Mouse (Mus musculus) left cerebral cortex, postnatal 14 days (tissue): ENCODE data around the gene Gda. TPM values are rescaled to one million over a fixed set of nuclear protein-coding genes. Genes with fewer than 3 reads are reported as not detected.

Source experiments
- DNase-seq, 2 experiments: peaks; one replicate each; pipeline ENCODE4 v3.0.0; 2021 to 2022; ENCODE audit warnings: low spot score in 2 of 2, mixed read lengths in 1 of 2
- intact Hi-C: fragments of 180-260 bp; cut with DNase I; formaldehyde crosslinking; loops from one replicate; pipeline ENCODE4 v1.15.1; 2025
- total RNA-seq, 2 experiments: library from RNA; stranded (reverse); gene quantifications; 2 replicates each; pipeline ENCODE4 v1.2.3; 2021

Gda gene
- total RNA-seq, 2 experiments from 2014 or later = 246 to 253 TPM

GRCm38 (mm10) chr19:21472121-21472780, 994 bp downstream of the Gda start:
- DNase-seq = peak; percentile 85 to 87
- intact Hi-C loops = loop anchor here (5.0 kb wide), 1 partner anchor 90 kb away; no protein-coding TSS in a partner anchor

DNA sequence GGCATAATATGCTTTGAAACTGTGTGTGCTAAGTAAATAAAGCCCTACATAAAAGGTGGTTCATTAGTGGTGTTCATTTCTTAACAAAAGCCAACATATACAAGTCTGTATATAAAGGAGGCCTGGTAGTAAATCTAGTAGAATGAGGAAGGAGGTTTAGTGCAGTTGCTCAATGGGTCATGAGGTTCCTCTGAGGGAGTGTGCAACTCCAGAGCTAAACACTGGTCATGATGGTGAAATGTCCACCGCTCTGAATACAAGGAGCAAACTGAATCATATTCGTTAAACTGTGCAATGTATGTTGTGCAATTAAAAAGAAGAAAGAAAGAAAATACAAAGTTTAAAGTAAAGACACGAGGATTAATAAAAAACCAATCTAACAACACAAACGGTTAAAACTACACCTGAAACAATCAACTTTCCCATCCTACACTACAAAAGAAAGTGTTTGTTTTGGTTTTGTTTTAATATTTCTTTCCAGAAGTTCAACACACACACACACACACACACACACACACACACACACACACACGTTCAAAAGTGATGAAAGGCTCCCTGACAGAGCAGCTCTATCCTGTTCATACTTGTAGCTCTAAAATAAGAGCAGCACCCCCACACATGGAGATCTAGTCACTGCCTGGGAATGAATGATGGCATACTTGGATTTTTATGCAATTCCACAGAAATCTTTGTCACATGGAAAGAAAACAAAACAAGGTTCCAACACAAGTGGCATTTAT, 11.9 kb downstream of the Gda start:
- intact Hi-C loops = no loop called here

GRCm38 (mm10) chr19:21457461-21457860, 15.8 kb downstream of the Gda start:
- intact Hi-C loops = no loop called here
- no peak for DNase-seq

More for the DNA sequence above, 11.9 kb downstream of the Gda start:
- DNase-seq = peak in 1 of 2 experiments; percentile 37

DNA sequence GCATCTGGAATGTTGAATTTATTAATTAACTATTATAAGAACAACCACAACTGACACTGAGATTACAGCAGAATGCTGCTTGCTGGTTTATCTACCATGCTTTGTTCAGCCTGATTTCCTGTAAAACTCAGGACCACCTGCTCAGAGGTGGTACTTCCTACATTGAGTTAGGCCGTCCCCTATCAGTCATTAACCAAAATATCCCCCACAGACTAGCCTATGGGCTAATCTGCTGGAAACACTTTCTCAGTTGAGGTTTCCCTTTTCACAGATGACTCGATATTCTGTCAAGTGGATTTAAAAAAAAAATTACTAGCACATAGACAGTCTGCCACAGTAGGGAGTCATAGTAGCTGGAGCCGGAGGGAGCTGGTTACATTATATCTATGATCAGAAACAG, 31.5 kb downstream of the Gda start:
- intact Hi-C loops = no loop called here
- no peak for DNase-seq

DNA sequence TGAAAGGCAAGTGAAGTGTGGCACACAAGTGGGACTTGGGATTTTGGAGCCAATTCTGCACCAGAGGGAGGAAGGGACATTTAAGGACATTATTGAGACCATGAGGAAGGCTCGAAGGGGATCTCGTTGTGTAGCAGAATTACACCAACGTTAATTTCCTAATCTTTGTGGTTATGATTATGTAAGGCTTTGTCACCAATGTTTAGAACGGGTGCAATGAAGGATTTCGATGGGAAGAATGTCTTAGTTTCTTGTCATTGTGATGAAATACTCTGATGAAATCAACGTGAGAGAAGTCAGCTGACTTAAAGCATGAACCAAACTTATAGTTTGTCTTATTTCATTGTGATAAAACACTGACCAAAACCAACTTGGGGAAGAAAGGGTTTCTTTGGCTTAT, 32.4 kb downstream of the Gda start:
- intact Hi-C loops = no loop called here
- no peak for DNase-seq

DNA sequence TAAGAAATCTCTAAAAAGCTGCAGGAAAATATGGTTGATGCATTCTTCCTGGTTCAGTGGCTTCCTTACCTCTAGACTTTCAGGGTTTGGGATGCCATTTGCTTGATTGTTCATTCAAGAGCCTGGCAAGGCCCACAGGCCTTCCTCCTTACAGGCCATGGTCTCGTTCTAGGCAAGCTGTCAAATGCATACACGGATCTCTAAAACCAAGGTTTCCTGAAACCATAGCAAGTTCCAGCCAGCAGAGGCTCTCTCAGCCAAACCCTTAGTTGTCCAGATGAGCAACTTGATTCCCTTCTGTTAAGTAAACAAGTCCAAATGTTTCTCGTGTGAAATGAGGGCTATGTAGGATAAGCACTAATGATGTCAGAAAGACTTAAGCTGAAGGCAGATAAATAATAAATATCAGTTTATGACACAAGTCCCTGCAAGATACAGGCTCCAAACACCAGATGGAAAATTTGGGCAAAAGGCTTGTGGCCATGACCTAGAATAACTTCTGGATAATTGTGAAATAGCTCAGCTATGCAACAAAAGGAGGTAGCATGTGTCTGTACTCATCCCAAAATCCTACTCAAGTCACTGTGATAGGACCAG, 34.0 kb downstream of the Gda start:
- intact Hi-C loops = no loop called here
- DNase-seq = no peak

DNA sequence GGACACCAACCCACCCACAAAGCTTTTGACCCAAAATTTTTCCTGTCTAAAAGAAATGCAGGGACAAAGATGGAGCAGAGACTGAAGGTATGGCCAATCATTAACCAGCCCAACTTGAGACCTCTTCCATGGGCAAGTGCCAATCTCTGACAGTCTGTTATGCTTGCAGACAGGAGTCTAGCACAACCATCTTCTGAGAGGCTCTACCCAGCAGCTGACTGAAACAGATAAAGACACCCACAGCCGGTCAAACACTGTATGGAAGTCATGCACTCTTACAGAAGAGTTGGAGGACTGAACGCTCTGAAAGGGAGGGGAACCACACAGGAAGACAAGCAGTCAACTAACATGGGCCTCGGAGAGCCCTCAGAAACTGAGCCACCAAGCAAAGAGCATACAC, 36.7 kb downstream of the Gda start:
- intact Hi-C loops = no loop called here
- DNase-seq = no peak

- intact Hi-C loops = no loop called here
- no peak for DNase-seq
Measured at GRCm38 (mm10) chr19:21433348-21433747, 39.9 kb downstream of the Gda start.

- intact Hi-C loops = no loop called here
- DNase-seq = no peak
Measured at GRCm38 (mm10) chr19:21432879-21433278, 40.4 kb downstream of the Gda start.

- intact Hi-C loops = no loop called here
- no peak for DNase-seq
Measured at GRCm38 (mm10) chr19:21432286-21432685, 41.0 kb downstream of the Gda start.

DNA sequence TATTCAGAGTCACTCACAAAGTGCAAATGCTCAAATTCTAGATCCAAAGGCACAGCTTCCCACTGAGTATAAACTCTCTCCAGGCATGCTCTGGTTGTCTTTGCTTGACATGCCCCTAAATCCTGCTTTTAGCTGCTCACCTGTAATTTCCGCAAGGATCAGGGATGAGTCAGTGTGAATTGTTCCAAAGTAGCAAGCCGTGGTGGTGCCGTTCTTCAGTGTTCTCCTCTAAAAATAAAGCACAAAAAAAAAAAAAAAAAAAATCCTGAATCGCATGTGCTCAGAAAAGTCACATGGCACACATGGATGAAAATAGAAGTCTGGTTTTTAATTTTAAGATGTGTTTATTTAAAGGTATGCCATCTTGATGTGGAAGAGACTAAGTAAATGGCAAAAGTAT, 47.9 kb downstream of the Gda start:
- intact Hi-C loops = loop anchor here (5.0 kb wide), 1 partner anchor 102 kb away; no protein-coding TSS in a partner anchor
- DNase-seq = peak; percentile 33 to 48

- intact Hi-C loops = no loop called here
- DNase-seq = no peak
Measured at GRCm38 (mm10) chr19:21423731-21424130, 49.5 kb downstream of the Gda start.

- intact Hi-C loops = no loop called here
- DNase-seq = no peak
Measured at GRCm38 (mm10) chr19:21418418-21418817, 54.8 kb downstream of the Gda start.

DNA sequence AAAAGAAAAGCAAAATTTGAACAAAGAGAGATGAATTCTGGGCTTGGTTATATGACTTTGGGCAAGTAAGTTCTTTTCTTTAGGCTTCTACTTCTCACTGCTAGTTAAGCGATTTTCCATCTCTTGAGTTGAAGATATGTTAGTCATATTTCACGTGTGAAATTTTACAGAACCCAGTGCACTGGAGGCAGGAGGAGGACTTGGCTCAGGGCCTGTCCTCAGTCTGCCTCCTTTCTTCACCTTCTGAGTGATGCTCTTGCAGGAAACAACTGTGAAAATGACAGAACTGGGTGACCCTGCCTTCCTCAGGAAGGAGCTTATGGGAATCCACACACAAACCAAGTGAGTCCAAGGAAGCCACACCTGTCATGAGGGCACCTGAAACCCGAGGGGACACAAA, 57.9 kb downstream of the Gda start:
- no peak for DNase-seq
- intact Hi-C loops = no loop called here

DNA sequence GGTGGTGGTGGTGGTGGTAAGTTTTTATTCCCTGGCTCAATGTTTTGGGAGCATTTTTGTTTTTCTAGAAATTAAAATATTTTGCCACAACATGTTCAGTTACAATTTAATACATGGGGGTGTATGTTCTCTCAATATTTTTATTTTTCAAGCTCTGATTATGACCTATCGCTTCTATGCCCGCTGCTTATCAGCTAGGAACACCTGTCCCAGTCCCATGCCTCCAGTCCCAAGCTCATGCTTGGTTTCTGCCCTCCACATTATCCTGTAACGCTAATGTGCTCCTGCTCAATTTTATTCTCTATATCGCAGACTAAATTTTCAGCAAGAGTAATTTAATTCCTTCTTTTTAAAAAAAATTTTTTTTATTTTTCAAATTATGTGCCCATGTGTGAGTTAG, 64.1 kb downstream of the Gda start:
- intact Hi-C loops = no loop called here

DNA sequence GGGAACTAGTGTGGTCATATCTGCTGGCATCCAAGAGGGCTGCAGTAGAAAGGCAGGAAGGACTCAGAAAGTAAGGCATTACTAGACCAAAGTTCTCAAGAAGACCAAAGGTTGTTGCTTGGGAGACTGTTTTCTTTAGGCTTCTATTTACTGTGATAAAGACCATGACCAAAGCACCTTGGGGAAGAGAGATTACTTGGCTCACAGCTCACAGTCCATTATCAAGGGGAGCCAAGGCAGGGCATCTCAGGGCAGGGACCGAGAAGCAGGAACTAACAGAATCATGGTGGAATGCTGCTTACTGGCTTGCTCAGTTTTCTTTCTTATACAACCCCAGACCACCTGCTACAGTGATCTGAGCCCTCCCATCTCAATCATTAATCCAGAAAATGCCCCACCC, 65.9 kb downstream of the Gda start:
- DNase-seq = no peak
- intact Hi-C loops = no loop called here

More for the DNA sequence above, 64.1 kb downstream of the Gda start:
- DNase-seq = no peak

GRCm38 (mm10) chr19:21397994-21398393, 75.3 kb downstream of the Gda start:
- intact Hi-C loops = no loop called here
- DNase-seq = no peak

DNA sequence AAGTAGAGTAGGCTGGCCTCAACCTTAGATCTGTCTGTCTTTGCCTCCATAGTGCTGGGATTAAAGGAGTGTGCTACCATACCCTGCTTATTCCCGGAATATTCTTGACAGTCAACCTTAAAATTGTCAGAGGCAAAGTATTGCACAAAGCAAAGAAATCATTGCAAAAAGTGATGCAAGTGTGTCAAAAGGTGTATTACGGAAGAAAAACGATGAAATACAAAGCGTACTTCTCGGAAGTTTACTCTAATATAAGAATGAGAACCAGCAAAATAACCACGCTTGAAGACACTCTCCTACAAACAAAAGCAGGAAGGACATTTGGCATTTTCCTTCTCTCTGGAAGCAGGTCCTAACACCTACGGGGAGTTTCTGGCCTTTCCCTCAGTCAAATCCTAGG, 76.9 kb downstream of the Gda start:
- intact Hi-C loops = no loop called here
- no peak for DNase-seq

DNA sequence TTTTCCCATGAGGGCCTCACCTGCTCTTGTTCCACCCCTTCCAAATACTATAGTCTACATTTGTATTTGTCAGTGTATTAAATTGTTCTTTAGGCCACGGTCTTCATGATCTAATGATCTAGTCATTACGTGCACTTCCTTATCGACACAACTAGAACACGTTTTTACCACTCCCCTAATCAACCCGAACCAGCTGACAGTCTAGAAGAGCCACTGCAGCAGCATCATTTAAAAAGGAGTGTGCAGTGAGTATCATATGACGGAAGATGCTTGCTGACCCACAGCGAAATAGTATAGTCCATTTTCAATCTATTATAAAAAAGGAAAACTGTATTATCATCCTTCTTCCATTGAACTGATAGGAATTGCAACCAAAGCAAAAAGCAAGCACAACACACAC, 82.3 kb downstream of the Gda start:
- intact Hi-C loops = no loop called here
- DNase-seq = no peak

GRCm38 (mm10) chr19:21386842-21387241, 86.4 kb downstream of the Gda start:
- intact Hi-C loops = no loop called here
- no peak for DNase-seq

DNA sequence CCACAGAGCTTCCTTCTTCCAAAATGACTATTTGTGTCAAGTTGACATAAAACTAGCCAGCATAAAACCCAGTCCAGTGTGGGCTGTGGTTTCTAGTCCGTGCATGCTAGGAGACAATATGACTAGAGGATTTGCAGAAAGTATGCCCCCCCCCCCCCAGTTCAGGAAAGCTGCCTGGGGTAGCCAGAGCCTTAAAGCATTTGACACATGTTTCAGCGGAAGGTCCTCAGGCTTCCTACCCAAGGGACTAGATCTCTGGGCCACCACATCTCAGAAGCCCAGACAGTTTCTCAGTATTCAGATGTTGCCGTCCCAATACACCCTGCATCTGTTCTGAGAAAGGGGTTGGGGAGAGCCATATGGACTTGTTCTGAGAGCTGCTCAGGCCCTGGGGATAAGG, 89.0 kb downstream of the Gda start:
- intact Hi-C loops = no loop called here
- DNase-seq = no peak
